Mouse (Mus musculus): ENCODE data around the gene Wbp2. TPM values are rescaled to one million over a fixed set of nuclear protein-coding genes. Genes with fewer than 3 reads are reported as not detected.

Wbp2 gene
- 135 and 160 TPM in 2 replicates for polyA plus RNA-seq (2015; fragmentation: Nextera tagmentation; extraction: Ambion mirVana)

GRCm38 (mm10) chr11:116086258-116087193, at the start of gene Wbp2:
Wbp2 (minus strand) TSS chr11:116086995.
- peaks cover 17% of the 10 kb centered on the region for H3K4me1 ChIP-seq (ENCODE audit: control insufficient read depth, insufficient read depth, low read length)
- peak within 1 kb of the TSS; percentile 67 for H3K9ac ChIP-seq (ENCODE audit: low read depth, low read length)
- H3K27me3 ChIP-seq (replicated peaks; ENCODE audit: control insufficient read depth, insufficient read depth, low read length): no peaks in the 10 kb centered on the region
- WGBS: 3% methylated on average over 41 of the region's 43 CpGs
- peaks cover 13% of the 10 kb centered on the region for H3K36me3 ChIP-seq (ENCODE audit: control insufficient read depth, insufficient read depth, low read length)
- peak within 1 kb of the TSS; percentile 75 for H3K4me2 ChIP-seq (ENCODE audit: low read depth, low read length)
- no peaks in the 10 kb centered on the region for H3K9me3 ChIP-seq (ENCODE audit: control insufficient read depth, low read length)
- peak within 1 kb of the TSS; percentile 55 for H3K4me3 ChIP-seq (ENCODE audit: low read length)
- peak within 1 kb of the TSS; percentile 90 for H3K27ac ChIP-seq (ENCODE audit: low read length)
- ATAC-seq: peak; percentile 94

GRCm38 (mm10) chr11:116134171-116134570, 47.4 kb upstream of the Wbp2 start:
- Histone ChIP-seq H3K9me3 (ENCODE audit: control insufficient read depth, low read length) (no peaks in the 10 kb centered on the region), H3K36me3 (ENCODE audit: control insufficient read depth, insufficient read depth, low read length) (0 out of 2 replicates have a peak, but pooled peaks cover 5% of the 10 kb centered on the region), H3K27ac (ENCODE audit: low read length) (no peak overlapping the region), H3K27me3 (replicated peaks; ENCODE audit: control insufficient read depth, insufficient read depth, low read length) (no peaks in the 10 kb centered on the region), H3K9ac (ENCODE audit: low read depth, low read length) (no peak overlapping the region), H3K4me3 (ENCODE audit: low read length) (no peak overlapping the region), H3K4me1 (ENCODE audit: control insufficient read depth, insufficient read depth, low read length) (peaks cover 29% of the 10 kb centered on the region), H3K4me2 (ENCODE audit: low read depth, low read length) (no peak overlapping the region)
- 85% methylated on average over 10 of the region's 10 CpGs for WGBS
- ATAC-seq: no peak

GRCm38 (mm10) chr11:116133497-116133896, 46.7 kb upstream of the Wbp2 start:
- Histone ChIP-seq H3K27ac (ENCODE audit: low read length) (no peak overlapping the region), H3K27me3 (replicated peaks; ENCODE audit: control insufficient read depth, insufficient read depth, low read length) (no peaks in the 10 kb centered on the region), H3K9ac (ENCODE audit: low read depth, low read length) (no peak overlapping the region), H3K36me3 (ENCODE audit: control insufficient read depth, insufficient read depth, low read length) (0 out of 2 replicates have a peak, but pooled peaks cover 5% of the 10 kb centered on the region), H3K4me2 (ENCODE audit: low read depth, low read length) (no peak overlapping the region), H3K9me3 (ENCODE audit: control insufficient read depth, low read length) (no peaks in the 10 kb centered on the region), H3K4me3 (ENCODE audit: low read length) (no peak overlapping the region), H3K4me1 (ENCODE audit: control insufficient read depth, insufficient read depth, low read length) (peaks cover 28% of the 10 kb centered on the region)
- 75% methylated on average over 5 of the region's 5 CpGs for WGBS
- no peak for ATAC-seq

GRCm38 (mm10) chr11:116132366-116133333, 45.9 kb upstream of the Wbp2 start:
- 0 out of 2 replicates have a peak, but pooled peaks cover 5% of the 10 kb centered on the region for H3K36me3 ChIP-seq (ENCODE audit: control insufficient read depth, insufficient read depth, low read length)
- H3K9me3 ChIP-seq (ENCODE audit: control insufficient read depth, low read length): no peaks in the 10 kb centered on the region
- no peak overlapping the region for H3K9ac ChIP-seq (ENCODE audit: low read depth, low read length)
- H3K27ac ChIP-seq (ENCODE audit: low read length): no peak overlapping the region
- H3K4me1 ChIP-seq (ENCODE audit: control insufficient read depth, insufficient read depth, low read length): peaks cover 32% of the 10 kb centered on the region
- no peak for ATAC-seq
- no peak overlapping the region for H3K4me3 ChIP-seq (ENCODE audit: low read length)
- no peak overlapping the region for H3K4me2 ChIP-seq (ENCODE audit: low read depth, low read length)
- 81% methylated on average over 16 of the region's 16 CpGs for WGBS
- H3K27me3 ChIP-seq (replicated peaks; ENCODE audit: control insufficient read depth, insufficient read depth, low read length): no peaks in the 10 kb centered on the region

- WGBS: 76% methylated on average over 15 of the region's 15 CpGs
- H3K4me1 ChIP-seq (ENCODE audit: control insufficient read depth, insufficient read depth, low read length): peaks cover 36% of the 10 kb centered on the region
Measured at GRCm38 (mm10) chr11:116131349-116132170, 44.8 kb upstream of the Wbp2 start.

GRCm38 (mm10) chr11:116130488-116131205, 43.9 kb upstream of the Wbp2 start, which contains the start of gene Trim65:
Trim65 (minus strand) TSS chr11:116131128.
- Histone ChIP-seq H3K9me3 (ENCODE audit: control insufficient read depth, low read length) (no peaks in the 10 kb centered on the region), H3K4me2 (ENCODE audit: low read depth, low read length) (peak within 1 kb of the TSS; percentile 89), H3K9ac (ENCODE audit: low read depth, low read length) (peak within 1 kb of the TSS; percentile 90), H3K36me3 (ENCODE audit: control insufficient read depth, insufficient read depth, low read length) (peaks cover 16% of the 10 kb centered on the region), H3K4me3 (ENCODE audit: low read length) (peak within 1 kb of the TSS; percentile 71), H3K4me1 (ENCODE audit: control insufficient read depth, insufficient read depth, low read length) (peaks cover 36% of the 10 kb centered on the region), H3K27ac (ENCODE audit: low read length) (peak within 1 kb of the TSS; percentile 97), H3K27me3 (replicated peaks; ENCODE audit: control insufficient read depth, insufficient read depth, low read length) (no peaks in the 10 kb centered on the region)
- WGBS: under 1% methylated on average over 69 of the region's 69 CpGs
- ATAC-seq: peak; percentile 91

More at GRCm38 (mm10) chr11:116131349-116132170, 44.8 kb upstream of the Wbp2 start:
- H3K27me3 ChIP-seq (replicated peaks; ENCODE audit: control insufficient read depth, insufficient read depth, low read length): no peaks in the 10 kb centered on the region
- ATAC-seq: peak; percentile 8
- peak overlapping the region; percentile 89 for H3K4me2 ChIP-seq (ENCODE audit: low read depth, low read length)
- H3K36me3 ChIP-seq (ENCODE audit: control insufficient read depth, insufficient read depth, low read length): peaks cover 7% of the 10 kb centered on the region; the same call in 1 of the 2 replicates
- H3K4me3 ChIP-seq (ENCODE audit: low read length): peak overlapping the region; percentile 71
- no peaks in the 10 kb centered on the region for H3K9me3 ChIP-seq (ENCODE audit: control insufficient read depth, low read length)
- peak overlapping the region; percentile 97 for H3K27ac ChIP-seq (ENCODE audit: low read length)
- peak overlapping the region; percentile 90 for H3K9ac ChIP-seq (ENCODE audit: low read depth, low read length)

GRCm38 (mm10) chr11:116129993-116130487, 43.2 kb upstream of the Wbp2 start:
- H3K36me3 ChIP-seq (ENCODE audit: control insufficient read depth, insufficient read depth, low read length): peaks cover 21% of the 10 kb centered on the region
- ATAC-seq: peak; percentile 1; the same call in 1 of the 2 replicates
- no peaks in the 10 kb centered on the region for H3K27me3 ChIP-seq (replicated peaks; ENCODE audit: control insufficient read depth, insufficient read depth, low read length)
- H3K9ac ChIP-seq (ENCODE audit: low read depth, low read length): peak overlapping the region; percentile 90
- H3K4me2 ChIP-seq (ENCODE audit: low read depth, low read length): peak overlapping the region; percentile 89
- peak overlapping the region; percentile 97 for H3K27ac ChIP-seq (ENCODE audit: low read length)
- peak overlapping the region; percentile 71 for H3K4me3 ChIP-seq (ENCODE audit: low read length)
- peaks cover 36% of the 10 kb centered on the region for H3K4me1 ChIP-seq (ENCODE audit: control insufficient read depth, insufficient read depth, low read length)
- WGBS: 35% methylated on average over 8 of the region's 8 CpGs
- no peaks in the 10 kb centered on the region for H3K9me3 ChIP-seq (ENCODE audit: control insufficient read depth, low read length)

Data from intestine, embryonic 16.5 days (tissue).